15 mouse cellular contexts compared by ENCODE assay signal in genomic region chr3:127953610-127954009, GRCm38 (mm10).
"Had no signal": no experiment of that assay in that cellular context is flagged by ENCODE, and none has a peak within 500 bp of the region (broad histone marks: within the 10 kb centered on the region; RNA-seq: fewer than 3 reads in every experiment).

No protein-coding gene starts in this region.

- H3K4me3 ChIP-seq: limb, embryonic 10.5 days; liver, embryonic 15.5 days; megakaryocyte, embryonic 14.5 days; midbrain, embryonic 15.5 days; neural tube, embryonic 12.5 days had no signal

- H3K4me2 ChIP-seq: liver, embryonic 11.5 days; liver, embryonic 15.5 days; midbrain, embryonic 11.5 days; midbrain, embryonic 15.5 days; neural tube, embryonic 12.5 days had no signal

- H3K27ac ChIP-seq: limb, embryonic 10.5 days; liver, embryonic 15.5 days; macrophage; midbrain, embryonic 15.5 days; neural tube, embryonic 12.5 days had no signal

- H3K27me3 ChIP-seq: neural tube, embryonic 12.5 days had no signal

- DNase-seq: kidney, adult 18-20 months; kidney, postnatal 10 days; kidney, postnatal 4 days; lung, adult 2 months; right cerebral cortex, postnatal 14 days; thymus, postnatal 4 days had no signal

- H3K36me3 ChIP-seq: limb, embryonic 10.5 days; liver, embryonic 15.5 days; midbrain, embryonic 15.5 days; neural tube, embryonic 12.5 days had no signal

- H3K4me1 ChIP-seq: limb, embryonic 10.5 days; megakaryocyte, embryonic 14.5 days; midbrain, embryonic 15.5 days; neural tube, embryonic 12.5 days had no signal

- ATAC-seq: lung, postnatal 0 days; midbrain, embryonic 15.5 days had no signal

- H3K9ac ChIP-seq: liver, embryonic 15.5 days; midbrain, embryonic 15.5 days; neural tube, embryonic 12.5 days had no signal

- H3K9me3 ChIP-seq: limb, embryonic 10.5 days; liver, embryonic 15.5 days; megakaryocyte, embryonic 14.5 days; midbrain, embryonic 15.5 days; neural tube, embryonic 12.5 days had no signal
